Mouse (Mus musculus) intestine, embryonic 15.5 days (tissue): ENCODE measurements around the gene Gm20388. TPM values are rescaled to one million over a fixed set of nuclear protein-coding genes. Genes with fewer than 3 reads are reported as not detected.

Experiments used
- ATAC-seq: fragments of 200-750 bp; cut with Nextera tagmentation; 2 replicates; pipeline ENCODE4 v1.8.0; 2017; ENCODE audit warnings: moderate TSS enrichment, moderate library complexity
- H3K27ac ChIP-seq: fragments of 300-500 bp; sonication (generic); 2 replicates; pipeline ENCODE4 v1.5.1; 2015; ENCODE audit warnings: mild to moderate bottlenecking, inconsistent platforms
- H3K27me3 ChIP-seq: fragments of 300-500 bp; sonication (generic); replicated peaks from 2 replicates; pipeline ENCODE4 v1.6.1; 2015; ENCODE audit warnings: inconsistent platforms
- H3K36me3 ChIP-seq: fragments of 300-500 bp; sonication (generic); 2 replicates; pipeline ENCODE4 v1.6.1; 2015; ENCODE audit warnings: inconsistent platforms
- H3K4me1 ChIP-seq: fragments of 300-500 bp; sonication (generic); replicated peaks from 2 replicates; pipeline ENCODE4 v1.6.1; 2015; ENCODE audit warnings: inconsistent platforms
- H3K4me2 ChIP-seq: fragments of 300-500 bp; sonication (generic); replicated peaks from 2 replicates; pipeline ENCODE4 v1.6.1; 2015; ENCODE audit warnings: mild to moderate bottlenecking, inconsistent platforms
- H3K4me3 ChIP-seq: fragments of 300-500 bp; sonication (generic); replicated peaks from 2 replicates; pipeline ENCODE4 v1.5.1; 2015; ENCODE audit warnings: inconsistent platforms
- H3K9ac ChIP-seq: fragments of 300-500 bp; sonication (generic); 2 replicates; pipeline ENCODE4 v1.6.1; 2015; ENCODE audit warnings: inconsistent platforms
- H3K9me3 ChIP-seq: fragments of 300-500 bp; sonication (generic); 2 replicates; pipeline ENCODE4 v1.6.1; 2016; ENCODE audit warnings: inconsistent platforms
- WGBS: fragments of 180-500 bp; shearing (Covaris S2); methylation state at CpG from one replicate; pipeline ENCODE4 v1.1.7; 2015; 5-methylcytosine and 5-hydroxymethylcytosine counted together
- polyA plus RNA-seq: library from polyadenylated mRNA; unstranded; fragments of >200 nt; fragmentation: Nextera tagmentation; extraction: Ambion mirVana; gene quantifications from 2 replicates; pipeline ENCODE4 v1.2.1, GENCODE M21; 2015

Gene Gm20388
- polyA plus RNA-seq, 1 experiment from 2014 or later: not detected

- no peaks in the 10 kb centered on the region for H3K27me3 ChIP-seq
- H3K9me3 ChIP-seq: no peaks in the 10 kb centered on the region
- no peak overlapping the region for H3K9ac ChIP-seq
- no peak overlapping the region for H3K4me3 ChIP-seq
- WGBS: 61% methylated on average over 19 of the region's 19 CpGs
- ATAC-seq: no peak
- H3K4me2 ChIP-seq: no peak overlapping the region
- H3K27ac ChIP-seq: no peak overlapping the region
- H3K36me3 ChIP-seq: peaks cover 81% of the 10 kb centered on the region
- peaks cover 2% of the 10 kb centered on the region; the same call in 1 of the 2 replicates for H3K4me1 ChIP-seq
Observed at GRCm38 (mm10) chr8:120574941-120575340, 664.3 kb downstream of the Gm20388 start.

- WGBS: 60% methylated on average over 9 of the region's 9 CpGs
- no peak overlapping the region for H3K27ac ChIP-seq
- H3K9me3 ChIP-seq: no peaks in the 10 kb centered on the region
- H3K4me3 ChIP-seq: no peak overlapping the region
- H3K4me1 ChIP-seq: 0 out of 2 replicates have a peak, but pooled peaks cover 2% of the 10 kb centered on the region
- H3K36me3 ChIP-seq: peaks cover 87% of the 10 kb centered on the region
- ATAC-seq: no peak
- no peak overlapping the region for H3K9ac ChIP-seq
- no peaks in the 10 kb centered on the region for H3K27me3 ChIP-seq
- H3K4me2 ChIP-seq: no peak overlapping the region
Observed at GRCm38 (mm10) chr8:120575801-120576200, 665.2 kb downstream of the Gm20388 start.

- H3K4me1 ChIP-seq: 0 out of 2 replicates have a peak, but pooled peaks cover 2% of the 10 kb centered on the region
- no peak overlapping the region for H3K27ac ChIP-seq
- peaks cover 75% of the 10 kb centered on the region for H3K36me3 ChIP-seq
- H3K4me3 ChIP-seq: no peak overlapping the region
- WGBS: 92% methylated on average over 17 of the region's 17 CpGs
- ATAC-seq: no peak
- no peaks in the 10 kb centered on the region for H3K9me3 ChIP-seq
- H3K4me2 ChIP-seq: no peak overlapping the region
- no peak overlapping the region for H3K9ac ChIP-seq
- H3K27me3 ChIP-seq: no peaks in the 10 kb centered on the region
Observed at GRCm38 (mm10) chr8:120577821-120578220, 667.2 kb downstream of the Gm20388 start.

- Histone ChIP-seq H3K4me1 (no peaks in the 10 kb centered on the region), H3K9me3 (no peaks in the 10 kb centered on the region), H3K4me3 (no peak overlapping the region), H3K36me3 (peaks cover 57% of the 10 kb centered on the region), H3K4me2 (no peak overlapping the region), H3K27me3 (no peaks in the 10 kb centered on the region), H3K27ac (no peak overlapping the region), H3K9ac (no peak overlapping the region)
- no peak for ATAC-seq
- WGBS: 93% methylated on average over 8 of the region's 8 CpGs
Observed at GRCm38 (mm10) chr8:120580336-120581000, 669.8 kb downstream of the Gm20388 start.

- no peak overlapping the region for H3K4me3 ChIP-seq
- H3K36me3 ChIP-seq: peaks cover 52% of the 10 kb centered on the region
- WGBS: 90% methylated on average over 12 of the region's 12 CpGs
- H3K27ac ChIP-seq: no peak overlapping the region
- H3K4me1 ChIP-seq: no peaks in the 10 kb centered on the region
- no peak overlapping the region for H3K4me2 ChIP-seq
- H3K9me3 ChIP-seq: no peaks in the 10 kb centered on the region
- H3K9ac ChIP-seq: no peak overlapping the region
- H3K27me3 ChIP-seq: no peaks in the 10 kb centered on the region
- no peak for ATAC-seq
Observed at GRCm38 (mm10) chr8:120581329-120581728, 670.7 kb downstream of the Gm20388 start.

- Histone ChIP-seq H3K36me3 (peaks cover 48% of the 10 kb centered on the region), H3K4me1 (0 out of 2 replicates have a peak, but pooled peaks cover 1% of the 10 kb centered on the region), H3K27me3 (no peaks in the 10 kb centered on the region), H3K4me3 (no peak overlapping the region), H3K27ac (no peak overlapping the region), H3K9me3 (no peaks in the 10 kb centered on the region), H3K4me2 (no peak overlapping the region), H3K9ac (no peak overlapping the region)
- 90% methylated on average over 8 of the region's 8 CpGs for WGBS
- no peak for ATAC-seq
Observed at GRCm38 (mm10) chr8:120581811-120582210, 671.2 kb downstream of the Gm20388 start.

- Histone ChIP-seq H3K4me1 (peaks cover 13% of the 10 kb centered on the region; the same call in 1 of the 2 replicates), H3K27ac (no peak overlapping the region), H3K36me3 (peaks cover 17% of the 10 kb centered on the region), H3K4me2 (no peak overlapping the region), H3K4me3 (no peak overlapping the region), H3K9ac (no peak overlapping the region), H3K9me3 (no peaks in the 10 kb centered on the region), H3K27me3 (no peaks in the 10 kb centered on the region)
- WGBS: 86% methylated on average over 10 of the region's 10 CpGs
- ATAC-seq: no peak
Observed at GRCm38 (mm10) chr8:120585521-120585920, 674.9 kb downstream of the Gm20388 start.

- Histone ChIP-seq H3K4me2 (peak within 1 kb of the TSS; percentile 84), H3K36me3 (peaks cover 6% of the 10 kb centered on the region; the same call in 1 of the 2 replicates), H3K4me3 (peak within 1 kb of the TSS; percentile 67), H3K9me3 (no peaks in the 10 kb centered on the region), H3K27ac (peak within 1 kb of the TSS; percentile 51; the same call in 1 of the 2 replicates), H3K4me1 (peaks cover 13% of the 10 kb centered on the region; the same call in 1 of the 2 replicates), H3K9ac (peak within 1 kb of the TSS; percentile 70), H3K27me3 (no peaks in the 10 kb centered on the region)
- peak; percentile 99 for ATAC-seq
- WGBS: under 1% methylated on average over 67 of the region's 67 CpGs
Observed at GRCm38 (mm10) chr8:120588908-120589771, 678.5 kb downstream of the Gm20388 start, which contains the start of gene Gins2. Gene Gins2, minus strand, starts transcription at chr8:120589304.

GRCm38 (mm10) chr8:120589921-120590320 lies 679.3 kb downstream of the Gm20388 start:
- Histone ChIP-seq H3K27me3 (no peaks in the 10 kb centered on the region), H3K4me3 (peak overlapping the region; percentile 67), H3K4me1 (peaks cover 13% of the 10 kb centered on the region; the same call in 1 of the 2 replicates), H3K36me3 (peaks cover 5% of the 10 kb centered on the region; the same call in 1 of the 2 replicates), H3K9ac (peak overlapping the region; percentile 51), H3K4me2 (peak overlapping the region; percentile 67), H3K27ac (no peak overlapping the region), H3K9me3 (no peaks in the 10 kb centered on the region)
- ATAC-seq: no peak
- 48% methylated on average over 2 of the region's 2 CpGs for WGBS

GRCm38 (mm10) chr8:120591587-120592292 lies 681.1 kb downstream of the Gm20388 start:
- Histone ChIP-seq H3K4me2 (no peak overlapping the region), H3K4me1 (peaks cover 12% of the 10 kb centered on the region; the same call in 1 of the 2 replicates), H3K36me3 (no peaks in the 10 kb centered on the region), H3K27ac (no peak overlapping the region), H3K9me3 (no peaks in the 10 kb centered on the region), H3K27me3 (no peaks in the 10 kb centered on the region), H3K4me3 (no peak overlapping the region), H3K9ac (no peak overlapping the region)
- 60% methylated on average over 10 of the region's 10 CpGs for WGBS
- ATAC-seq: no peak

GRCm38 (mm10) chr8:120594571-120594970 lies 683.9 kb downstream of the Gm20388 start:
- ATAC-seq: no peak
- Histone ChIP-seq H3K9ac (no peak overlapping the region), H3K27me3 (no peaks in the 10 kb centered on the region), H3K27ac (no peak overlapping the region), H3K9me3 (no peaks in the 10 kb centered on the region), H3K36me3 (no peaks in the 10 kb centered on the region), H3K4me2 (no peak overlapping the region), H3K4me3 (no peak overlapping the region), H3K4me1 (peaks cover 14% of the 10 kb centered on the region)
- 88% methylated on average over 5 of the region's 5 CpGs for WGBS

- Histone ChIP-seq H3K4me1 (peaks cover 8% of the 10 kb centered on the region), H3K36me3 (no peaks in the 10 kb centered on the region), H3K9ac (no peak overlapping the region), H3K4me3 (no peak overlapping the region), H3K27me3 (no peaks in the 10 kb centered on the region), H3K9me3 (no peaks in the 10 kb centered on the region), H3K4me2 (no peak overlapping the region), H3K27ac (no peak overlapping the region)
- ATAC-seq: no peak
- WGBS: 11% methylated on average over 5 of the region's 5 CpGs
Observed at GRCm38 (mm10) chr8:120595963-120596362, 685.3 kb downstream of the Gm20388 start.
